Mouse (Mus musculus) gastrocnemius, postnatal 25 days (tissue): Measurements from ENCODE around the gene Stard13. TPM values are rescaled to one million over a fixed set of nuclear protein-coding genes. Genes with fewer than 3 reads are reported as not detected.

Experiments
- DNase-seq: peaks from one replicate; pipeline ENCODE4 v3.0.0; 2022
- total RNA-seq, 2 experiments: library from RNA; stranded (reverse); gene quantifications; 1 replicate in 1 of 2; 2 replicates in 1 of 2; pipeline ENCODE4 v1.2.3; 2021

The Stard13 gene
- total RNA-seq, 2 experiments from 2014 or later: 6.4 to 7.6 TPM

- DNase-seq: no peak
These were observed 53.4 kb downstream of the Stard13 start for GRCm38 (mm10) chr5:151180176-151180785.

- DNase-seq: no peak
These were observed 56.5 kb downstream of the Stard13 start for GRCm38 (mm10) chr5:151177171-151177570.

GRCm38 (mm10) chr5:151175897-151176313 lies 57.7 kb downstream of the Stard13 start:
- no peak for DNase-seq

GRCm38 (mm10) chr5:151174485-151175460 lies 58.9 kb downstream of the Stard13 start:
- no peak for DNase-seq

- no peak for DNase-seq
These were observed 59.9 kb downstream of the Stard13 start for GRCm38 (mm10) chr5:151173774-151174173.

- no peak for DNase-seq
These were observed 63.4 kb downstream of the Stard13 start for GRCm38 (mm10) chr5:151170168-151170750.

GRCm38 (mm10) chr5:151168191-151168590 lies 65.4 kb downstream of the Stard13 start:
- no peak for DNase-seq

- no peak for DNase-seq
These were observed 66.0 kb downstream of the Stard13 start for GRCm38 (mm10) chr5:151167641-151168040.

- DNase-seq: peak; percentile 33
These were observed 67.4 kb downstream of the Stard13 start for GRCm38 (mm10) chr5:151166266-151166665.

- no peak for DNase-seq
These were observed 68.1 kb downstream of the Stard13 start for GRCm38 (mm10) chr5:151165381-151166016.

GRCm38 (mm10) chr5:151164815-151165214 lies 68.8 kb downstream of the Stard13 start:
- DNase-seq: no peak

GRCm38 (mm10) chr5:151162642-151163041 lies 71.0 kb downstream of the Stard13 start:
- no peak for DNase-seq

- no peak for DNase-seq
These were observed 78.4 kb downstream of the Stard13 start for GRCm38 (mm10) chr5:151155247-151155646.

- DNase-seq: peak; percentile 43
These were observed 78.9 kb downstream of the Stard13 start for GRCm38 (mm10) chr5:151154780-151155179.

- DNase-seq: no peak
These were observed 79.6 kb downstream of the Stard13 start for GRCm38 (mm10) chr5:151154030-151154429.

- DNase-seq: no peak
These were observed 82.1 kb downstream of the Stard13 start for GRCm38 (mm10) chr5:151151549-151151948.

GRCm38 (mm10) chr5:151149509-151149908 lies 84.1 kb downstream of the Stard13 start:
- DNase-seq: no peak

GRCm38 (mm10) chr5:151148079-151148478 lies 85.6 kb downstream of the Stard13 start:
- DNase-seq: no peak

- DNase-seq: no peak
These were observed 87.8 kb downstream of the Stard13 start for GRCm38 (mm10) chr5:151145807-151146206.

- DNase-seq: no peak
These were observed 89.7 kb downstream of the Stard13 start for GRCm38 (mm10) chr5:151143955-151144354.

GRCm38 (mm10) chr5:151142671-151143601 lies 90.7 kb downstream of the Stard13 start:
- DNase-seq: peak; percentile 61
